Mouse (Mus musculus) bone marrow, adult 2 months (tissue): ENCODE measurements around the gene Cpox.

ENCODE experiments used
- CTCF ChIP-seq: fragments of 200-500 bp; IDR thresholded peaks from 2 replicates; pipeline ENCODE4 v1.5.1; 2011; ENCODE audit warnings: low read length, control low read depth; ENCODE audit not compliant: control insufficient read depth, insufficient read depth
- POLR2A ChIP-seq: fragments of 200-500 bp; IDR thresholded peaks from 2 replicates; pipeline ENCODE4 v1.6.1; 2011; ENCODE audit warnings: low read depth, mild to moderate bottlenecking, control low read depth, low read length, borderline replicate concordance; ENCODE audit not compliant: control insufficient read depth

- TF ChIP-seq CTCF, result no peak
- no peak for TF ChIP-seq POLR2A
Observed at GRCm38 (mm10) chr16:58700174-58700573, 30.1 kb downstream of the Cpox start.
